Mouse (Mus musculus) olfactory bulb, adult 2 months (tissue): ENCODE data around the gene Dhx37.

Experiments
- CTCF ChIP-seq: fragments of 200-500 bp; IDR thresholded peaks from 2 replicates; pipeline ENCODE4 v1.5.1; 2012; ENCODE audit warnings: low read depth, mild to moderate bottlenecking, low read length, moderate library complexity; ENCODE audit not compliant: insufficient read depth
- POLR2A ChIP-seq: fragments of 200-500 bp; IDR thresholded peaks from 2 replicates; pipeline ENCODE4 v1.6.1; 2012; ENCODE audit warnings: mild to moderate bottlenecking, low read depth, low read length, moderate library complexity; ENCODE audit not compliant: insufficient read depth

DNA sequence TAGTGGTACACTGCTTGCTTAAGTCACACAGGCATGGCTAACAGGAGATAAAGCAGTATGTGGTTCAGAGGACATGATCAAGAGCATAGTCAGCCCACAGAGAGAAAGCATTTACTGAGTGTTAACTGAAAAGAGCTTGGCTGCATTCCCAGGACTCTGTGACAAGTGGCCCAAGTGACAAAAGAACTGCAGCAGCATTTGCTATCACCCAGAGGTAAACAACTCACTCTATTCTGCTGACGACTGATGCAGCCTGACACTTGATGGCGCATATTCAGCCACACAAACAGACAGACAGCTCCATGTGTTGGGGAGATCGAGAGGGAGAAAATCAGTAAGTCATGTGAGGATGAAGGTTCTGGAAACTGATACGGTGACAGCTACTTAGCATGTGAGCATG lies 20.2 kb downstream of the Dhx37 start:
- TF ChIP-seq CTCF (no peak), POLR2A (no peak)
